Mouse (Mus musculus): ENCODE data around the gene Inf2. TPM values are rescaled to one million over a fixed set of nuclear protein-coding genes. Genes with fewer than 3 reads are reported as not detected.
A peak's percentile ranks its signal among the peaks of the same experiment; 100 is the strongest.

Gene Inf2
- total and polyA plus RNA-seq, 2 experiments from 2014 or later: 2.7 to 17.1 TPM

GRCm38 (mm10) chr12:112571064-112571463, 17.5 kb upstream of the Inf2 start:
- Histone ChIP-seq H3K36me3 (replicated peaks; ENCODE audit: control insufficient read depth, insufficient read depth, low read length) (no peaks in the 10 kb centered on the region), H3K4me2 (ENCODE audit: low read depth, low read length) (no peak overlapping the region), H3K27ac (ENCODE audit: low read depth) (no peak overlapping the region), H3K4me3 (ENCODE audit: low read depth, low read length) (no peak overlapping the region), H3K4me1 (ENCODE audit: control insufficient read depth, insufficient read depth) (no peaks in the 10 kb centered on the region), H3K9ac (replicated peaks; ENCODE audit: low read depth, low read length) (no peak overlapping the region), H3K9me3 (replicated peaks; ENCODE audit: control insufficient read depth, low read length) (no peaks in the 10 kb centered on the region), H3K27me3 (ENCODE audit: control insufficient read depth, insufficient read depth, low read length) (no peaks in the 10 kb centered on the region)
- ATAC-seq (ENCODE audit: insufficient read depth, low read depth) (no peak; the same call in 1 of the 2 replicates), DNase-seq (ENCODE audit: low spot score) (no peak)
- TF ChIP-seq EP300 (IDR thresholded peaks at IDR 0.05; ENCODE audit: low read depth) (no peak), CTCF (IDR thresholded peaks at IDR 0.05; ENCODE audit: low read depth) (peak; percentile 32)
- WGBS: 62% methylated on average over 6 of the region's 6 CpGs

- no peak overlapping the region for H3K27ac ChIP-seq (ENCODE audit: low read depth)
- no peak overlapping the region for H3K4me2 ChIP-seq (ENCODE audit: low read depth, low read length)
- no peak overlapping the region for H3K4me3 ChIP-seq (ENCODE audit: low read depth, low read length)
- no peak for DNase-seq (ENCODE audit: low spot score)
- H3K9ac ChIP-seq (replicated peaks; ENCODE audit: low read depth, low read length): no peak overlapping the region
- TF ChIP-seq EP300 (IDR thresholded peaks at IDR 0.05; ENCODE audit: low read depth): no peak
- no peak for TF ChIP-seq CTCF (IDR thresholded peaks at IDR 0.05; ENCODE audit: low read depth)
- ATAC-seq (ENCODE audit: insufficient read depth, low read depth): no peak
- H3K4me1 ChIP-seq (ENCODE audit: control insufficient read depth, insufficient read depth): peaks cover 16% of the 10 kb centered on the region
- 40% methylated on average over 8 of the region's 8 CpGs for WGBS
- H3K9me3 ChIP-seq (replicated peaks; ENCODE audit: control insufficient read depth, low read length): no peaks in the 10 kb centered on the region
- no peaks in the 10 kb centered on the region for H3K27me3 ChIP-seq (ENCODE audit: control insufficient read depth, insufficient read depth, low read length)
- H3K36me3 ChIP-seq (replicated peaks; ENCODE audit: control insufficient read depth, insufficient read depth, low read length): no peaks in the 10 kb centered on the region
Observed at GRCm38 (mm10) chr12:112575274-112575986, 13.2 kb upstream of the Inf2 start.

GRCm38 (mm10) chr12:112576341-112576740, 12.2 kb upstream of the Inf2 start:
- ATAC-seq (ENCODE audit: insufficient read depth, low read depth) (peak; percentile 61), DNase-seq (ENCODE audit: low spot score) (peak; percentile 72)
- Histone ChIP-seq H3K9me3 (replicated peaks; ENCODE audit: control insufficient read depth, low read length) (no peaks in the 10 kb centered on the region), H3K4me3 (ENCODE audit: low read depth, low read length) (no peak overlapping the region), H3K27ac (ENCODE audit: low read depth) (peak overlapping the region; percentile 79), H3K36me3 (replicated peaks; ENCODE audit: control insufficient read depth, insufficient read depth, low read length) (no peaks in the 10 kb centered on the region), H3K27me3 (ENCODE audit: control insufficient read depth, insufficient read depth, low read length) (no peaks in the 10 kb centered on the region), H3K9ac (replicated peaks; ENCODE audit: low read depth, low read length) (0 out of 2 replicates have a peak overlapping the region, but pooled peaks have one; percentile 16), H3K4me1 (ENCODE audit: control insufficient read depth, insufficient read depth) (peaks cover 16% of the 10 kb centered on the region), H3K4me2 (ENCODE audit: low read depth, low read length) (peak overlapping the region; percentile 33; the same call in 1 of the 2 replicates)
- TF ChIP-seq EP300 (IDR thresholded peaks at IDR 0.05; ENCODE audit: low read depth) (no peak), CTCF (IDR thresholded peaks at IDR 0.05; ENCODE audit: low read depth) (no peak)
- WGBS: 27% methylated on average over 6 of the region's 6 CpGs

GRCm38 (mm10) chr12:112576749-112577148, 11.8 kb upstream of the Inf2 start:
- Histone ChIP-seq H3K9me3 (replicated peaks; ENCODE audit: control insufficient read depth, low read length) (no peaks in the 10 kb centered on the region), H3K27me3 (ENCODE audit: control insufficient read depth, insufficient read depth, low read length) (no peaks in the 10 kb centered on the region), H3K9ac (replicated peaks; ENCODE audit: low read depth, low read length) (0 out of 2 replicates have a peak overlapping the region, but pooled peaks have one; percentile 16), H3K4me2 (ENCODE audit: low read depth, low read length) (peak overlapping the region; percentile 33; the same call in 1 of the 2 replicates), H3K27ac (ENCODE audit: low read depth) (peak overlapping the region; percentile 79), H3K4me3 (ENCODE audit: low read depth, low read length) (no peak overlapping the region), H3K4me1 (ENCODE audit: control insufficient read depth, insufficient read depth) (peaks cover 16% of the 10 kb centered on the region), H3K36me3 (replicated peaks; ENCODE audit: control insufficient read depth, insufficient read depth, low read length) (no peaks in the 10 kb centered on the region)
- TF ChIP-seq EP300 (IDR thresholded peaks at IDR 0.05; ENCODE audit: low read depth): no peak
- no peak for TF ChIP-seq CTCF (IDR thresholded peaks at IDR 0.05; ENCODE audit: low read depth)
- ATAC-seq (ENCODE audit: insufficient read depth, low read depth): peak; percentile 63
- DNase-seq (ENCODE audit: low spot score): peak; percentile 60
- WGBS: 13% methylated on average over 3 of the region's 3 CpGs

- Histone ChIP-seq H3K4me2 (ENCODE audit: low read depth, low read length) (no peak overlapping the region), H3K4me1 (ENCODE audit: control insufficient read depth, insufficient read depth) (peaks cover 16% of the 10 kb centered on the region), H3K4me3 (ENCODE audit: low read depth, low read length) (no peak overlapping the region), H3K27me3 (ENCODE audit: control insufficient read depth, insufficient read depth, low read length) (no peaks in the 10 kb centered on the region), H3K27ac (ENCODE audit: low read depth) (no peak overlapping the region), H3K9ac (replicated peaks; ENCODE audit: low read depth, low read length) (no peak overlapping the region), H3K9me3 (replicated peaks; ENCODE audit: control insufficient read depth, low read length) (no peaks in the 10 kb centered on the region), H3K36me3 (replicated peaks; ENCODE audit: control insufficient read depth, insufficient read depth, low read length) (no peaks in the 10 kb centered on the region)
- ATAC-seq (ENCODE audit: insufficient read depth, low read depth): no peak
- WGBS: 62% methylated on average over 6 of the region's 6 CpGs
- DNase-seq (ENCODE audit: low spot score): no peak
- TF ChIP-seq EP300 (IDR thresholded peaks at IDR 0.05; ENCODE audit: low read depth) (no peak), CTCF (IDR thresholded peaks at IDR 0.05; ENCODE audit: low read depth) (no peak)
Observed at GRCm38 (mm10) chr12:112578296-112579090, 10.1 kb upstream of the Inf2 start.
